Mouse (Mus musculus) liver, embryonic 14.5 days (tissue): ENCODE results near the gene Tomm20. TPM values are rescaled to one million over a fixed set of nuclear protein-coding genes. Genes with fewer than 3 reads are reported as not detected.

ENCODE experiments used
- ATAC-seq: fragments of 200-750 bp; cut with Nextera tagmentation; 2 replicates; pipeline ENCODE4 v1.8.0; 2017; ENCODE audit warnings: moderate number of reproducible peaks, mild to moderate bottlenecking, moderate library complexity; ENCODE audit not compliant: insufficient read depth
- DNase-seq, 3 experiments: peaks; one replicate each; pipeline ENCODE4 v3.0.0-alpha.2; 2012 to 2013; ENCODE audit warnings: low read depth in 3 of 3, low spot score in 3 of 3
- H3K27ac ChIP-seq: fragments of 300-500 bp; sonication (generic); 2 replicates; pipeline ENCODE4 v1.5.1; 2014; ENCODE audit warnings: moderate library complexity, mild to moderate bottlenecking, control low read depth, inconsistent platforms
- H3K27me3 ChIP-seq: fragments of 300-500 bp; sonication (generic); 2 replicates; pipeline ENCODE4 v1.6.1; 2014; ENCODE audit warnings: mild to moderate bottlenecking, low read length, moderate library complexity; ENCODE audit not compliant: control insufficient read depth, insufficient read depth
- H3K36me3 ChIP-seq: fragments of 300-500 bp; sonication (generic); replicated peaks from 2 replicates; pipeline ENCODE4 v1.6.1; 2014; ENCODE audit warnings: low read depth; ENCODE audit not compliant: control insufficient read depth, insufficient read depth
- H3K4me1 ChIP-seq, 2 experiments: fragments of 200-500 bp in 1 of 2; fragments of 300-500 bp in 1 of 2; sonication (generic) in 1 of 2; replicated peaks; 2 replicates each; pipeline ENCODE4 v1.6.1; 2012 to 2014; ENCODE audit warnings: antibody characterized with exemption in 1 of 2, inconsistent platforms in 1 of 2, low read length in 1 of 2; ENCODE audit not compliant: control insufficient read depth in 2 of 2, insufficient read depth in 2 of 2
- H3K4me2 ChIP-seq: fragments of 300-500 bp; sonication (generic); 2 replicates; pipeline ENCODE4 v1.6.1; 2014; ENCODE audit warnings: low read depth, mild to moderate bottlenecking, control low read depth, moderate library complexity
- H3K4me3 ChIP-seq, 2 experiments: fragments of 200-500 bp in 1 of 2; fragments of 300-500 bp in 1 of 2; sonication (generic) in 1 of 2; 2 replicates each; pipeline ENCODE4 v1.5.1; 2012 to 2014; ENCODE audit warnings: low read depth in 2 of 2, low read length in 2 of 2, mild to moderate bottlenecking in 2 of 2, control low read depth in 1 of 2, inconsistent platforms in 1 of 2, moderate library complexity in 1 of 2; ENCODE audit not compliant: insufficient read depth in 1 of 2
- H3K9ac ChIP-seq: fragments of 300-500 bp; sonication (generic); replicated peaks from 2 replicates; pipeline ENCODE4 v1.6.1; 2014; ENCODE audit warnings: mild to moderate bottlenecking, control low read depth, moderate library complexity
- H3K9me3 ChIP-seq: fragments of 300-500 bp; sonication (generic); 2 replicates; pipeline ENCODE4 v1.6.1; 2016; ENCODE audit warnings: low read length, mixed read lengths; ENCODE audit not compliant: control insufficient read depth
- CTCF ChIP-seq: IDR thresholded peaks from 2 replicates; pipeline ENCODE4 v1.5.1; 2016; ENCODE audit warnings: antibody characterized with exemption, low read depth, control low read depth
- EP300 ChIP-seq: IDR thresholded peaks from 2 replicates; pipeline ENCODE4 v1.6.1; 2016; ENCODE audit warnings: antibody characterized with exemption, low read depth
- WGBS: fragments of 180-500 bp; shearing (Covaris S2); extraction: QIAGEN DNeasy Blood & Tissue Kit; methylation state at CpG from one replicate; pipeline ENCODE4 v1.1.7; 2014; ENCODE audit not compliant: insufficient replicate concordance; 5-methylcytosine and 5-hydroxymethylcytosine counted together
- polyA plus RNA-seq, 2 experiments: library from polyadenylated mRNA; depleted of rRNA in 1 of 2; stranded (reverse) in 1 of 2; unstranded in 1 of 2; fragments of >200 nt; fragmentation: Nextera tagmentation in 1 of 2; extraction: Ambion mirVana in 1 of 2; gene quantifications; 2 replicates each; pipeline versions ENCODE4 v1.2.1 to v1.2.3; 2012 to 2014

The Tomm20 gene
- polyA plus RNA-seq, 2 experiments: 44.0 to 137 TPM

GRCm38 (mm10) chr8:126975706-126976105, 30.1 kb upstream of the Tomm20 start:
- Histone ChIP-seq H3K27ac (no peak overlapping the region), H3K4me3 (no peak overlapping the region), H3K4me2 (no peak overlapping the region), H3K27me3 (peaks cover 3% of the 10 kb centered on the region), H3K9ac (no peak overlapping the region), H3K4me1 (peaks cover 0 to 22% of the 10 kb centered on the region in 2 experiments; a peak in 3 of 4 replicates), H3K36me3 (no peaks in the 10 kb centered on the region), H3K9me3 (no peaks in the 10 kb centered on the region)
- DNase-seq (peak; percentile 29 to 40 (median 40)), ATAC-seq (no peak)
- no peak for TF ChIP-seq EP300
- peak; percentile 66 for TF ChIP-seq CTCF
- WGBS: 9% methylated on average over 1 of the region's 1 CpGs

GRCm38 (mm10) chr8:126974511-126974910, 28.9 kb upstream of the Tomm20 start:
- H3K4me3 ChIP-seq: no peak overlapping the region
- DNase-seq: no peak
- no peaks in the 10 kb centered on the region for H3K9me3 ChIP-seq
- H3K4me1 ChIP-seq: peaks cover 3 to 24% of the 10 kb centered on the region in 2 experiments
- no peak overlapping the region for H3K27ac ChIP-seq
- H3K36me3 ChIP-seq: no peaks in the 10 kb centered on the region
- no peak for ATAC-seq
- peaks cover 3% of the 10 kb centered on the region for H3K27me3 ChIP-seq
- H3K4me2 ChIP-seq: no peak overlapping the region
- TF ChIP-seq EP300 (no peak), CTCF (no peak)
- H3K9ac ChIP-seq: no peak overlapping the region
- WGBS: 53% methylated on average over 4 of the region's 4 CpGs

GRCm38 (mm10) chr8:126973686-126974265, 28.1 kb upstream of the Tomm20 start:
- 13% methylated on average over 9 of the region's 9 CpGs for WGBS
- H3K9ac ChIP-seq: no peak overlapping the region
- H3K27me3 ChIP-seq: peaks cover 3% of the 10 kb centered on the region; the same call in 1 of the 2 replicates
- H3K4me3 ChIP-seq: no peak overlapping the region
- TF ChIP-seq CTCF (no peak), EP300 (peak; percentile 27)
- H3K27ac ChIP-seq: no peak overlapping the region
- peaks cover 3 to 20% of the 10 kb centered on the region in 2 experiments for H3K4me1 ChIP-seq
- H3K9me3 ChIP-seq: no peaks in the 10 kb centered on the region
- ATAC-seq (no peak), DNase-seq (peak; percentile 19 to 24 (median 23))
- H3K36me3 ChIP-seq: peaks cover 3% of the 10 kb centered on the region; the same call in 1 of the 2 replicates
- H3K4me2 ChIP-seq: no peak overlapping the region; the same call in 1 of the 2 replicates

- H3K9me3 ChIP-seq: no peaks in the 10 kb centered on the region
- H3K36me3 ChIP-seq: peaks cover 3% of the 10 kb centered on the region; the same call in 1 of the 2 replicates
- ATAC-seq: no peak
- WGBS: 56% methylated on average over 2 of the region's 2 CpGs
- peaks cover 3% of the 10 kb centered on the region; the same call in 1 of the 2 replicates for H3K27me3 ChIP-seq
- no peak overlapping the region for H3K9ac ChIP-seq
- DNase-seq: no peak
- peaks cover 3 to 20% of the 10 kb centered on the region in 2 experiments for H3K4me1 ChIP-seq
- H3K27ac ChIP-seq: no peak overlapping the region
- no peak overlapping the region for H3K4me2 ChIP-seq
- TF ChIP-seq CTCF (no peak), EP300 (no peak)
- no peak overlapping the region for H3K4me3 ChIP-seq
Observed at GRCm38 (mm10) chr8:126972649-126973048, 27.0 kb upstream of the Tomm20 start.

- TF ChIP-seq EP300 (no peak), CTCF (no peak)
- Histone ChIP-seq H3K4me1 (peaks cover 3 to 20% of the 10 kb centered on the region in 2 experiments), H3K36me3 (peaks cover 3% of the 10 kb centered on the region; the same call in 1 of the 2 replicates), H3K4me2 (no peak overlapping the region), H3K27me3 (peaks cover 3% of the 10 kb centered on the region; the same call in 1 of the 2 replicates), H3K9ac (no peak overlapping the region), H3K27ac (no peak overlapping the region), H3K4me3 (no peak overlapping the region), H3K9me3 (no peaks in the 10 kb centered on the region)
- DNase-seq: no peak
- WGBS: 85% methylated on average over 2 of the region's 2 CpGs
- ATAC-seq: no peak
Observed at GRCm38 (mm10) chr8:126972102-126972501, 26.5 kb upstream of the Tomm20 start.
